Mouse (Mus musculus): ENCODE results near the gene Crip1.

Gene Crip1

DNA sequence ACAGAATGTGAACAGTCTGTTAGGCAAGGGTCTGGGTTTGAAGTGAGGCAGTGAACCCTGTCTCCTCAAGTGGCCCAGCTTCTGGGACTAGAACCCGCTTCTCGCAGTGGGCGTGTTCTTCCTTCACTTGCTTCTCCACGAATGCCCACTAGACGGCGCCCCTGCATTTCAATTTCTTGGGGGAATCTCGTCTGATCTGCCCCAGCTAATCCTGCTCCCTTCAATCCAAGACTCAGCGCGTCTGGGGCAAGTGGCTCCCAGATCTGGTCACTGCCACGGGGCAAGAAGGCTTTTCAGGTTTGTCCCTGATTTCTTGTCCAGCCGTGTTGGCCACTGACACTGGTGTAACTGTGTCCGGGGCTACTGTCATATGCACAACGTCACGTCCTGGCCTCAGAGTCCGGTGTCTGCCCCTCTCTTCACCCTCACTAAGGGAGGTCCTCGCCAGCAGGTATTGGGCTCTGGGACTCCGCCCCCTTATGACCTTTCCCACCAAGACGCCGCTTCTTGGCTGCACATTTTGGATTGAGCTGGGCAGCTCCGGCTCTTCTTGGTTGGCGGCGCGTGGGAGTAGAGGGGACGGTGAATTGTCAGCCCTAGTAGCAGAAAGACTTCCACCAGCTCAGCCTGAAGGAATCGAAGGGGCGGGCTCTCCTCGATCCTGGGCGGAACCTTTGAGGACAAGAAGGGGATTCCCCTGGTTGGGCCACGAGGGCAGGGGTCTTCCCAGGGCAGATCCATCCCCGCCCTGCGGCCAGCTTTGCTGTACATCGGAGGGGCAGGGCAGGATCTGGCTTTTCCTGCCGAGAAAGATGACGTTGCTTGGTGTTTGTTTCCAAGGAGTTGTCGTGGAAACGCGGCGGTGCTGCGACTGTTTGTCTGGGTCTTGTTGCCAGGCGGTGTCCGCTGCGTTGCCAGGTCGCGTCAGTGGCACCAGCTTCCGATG, at the start of gene Crip1:
Crip1 (plus strand) TSS at position 205 of the 946 bp plus-strand sequence.
- in situ Hi-C loops (cut with MboI, MseI): loop anchor here (5.0 kb wide), 1 partner anchor 41 kb away; the partner anchor contains the start of gene Tmem121

DNA sequence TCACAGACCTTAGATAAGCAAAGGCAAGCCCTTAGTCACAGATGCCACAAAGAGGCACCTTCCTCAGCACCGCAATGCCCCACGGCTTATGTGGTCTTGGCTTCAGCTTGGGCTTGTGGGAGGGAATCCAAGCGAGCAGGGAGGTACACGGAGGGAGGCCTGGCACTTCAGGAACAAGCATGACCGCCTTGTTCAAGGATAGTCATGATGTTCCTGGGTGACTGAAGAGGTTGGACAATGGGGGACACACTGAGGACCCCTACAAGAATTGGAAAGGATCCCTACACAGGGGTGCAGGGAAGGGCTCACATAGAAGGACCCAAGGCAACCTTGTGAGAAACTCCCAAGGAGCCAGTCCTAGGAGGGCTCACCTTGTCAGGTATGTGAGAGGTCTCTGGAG, 49.1 kb upstream of the Crip1 start:
- in situ Hi-C loops (cut with MboI, MseI): loop anchor here (5.0 kb wide), 1 partner anchor 80 kb away; no protein-coding TSS in a partner anchor

DNA sequence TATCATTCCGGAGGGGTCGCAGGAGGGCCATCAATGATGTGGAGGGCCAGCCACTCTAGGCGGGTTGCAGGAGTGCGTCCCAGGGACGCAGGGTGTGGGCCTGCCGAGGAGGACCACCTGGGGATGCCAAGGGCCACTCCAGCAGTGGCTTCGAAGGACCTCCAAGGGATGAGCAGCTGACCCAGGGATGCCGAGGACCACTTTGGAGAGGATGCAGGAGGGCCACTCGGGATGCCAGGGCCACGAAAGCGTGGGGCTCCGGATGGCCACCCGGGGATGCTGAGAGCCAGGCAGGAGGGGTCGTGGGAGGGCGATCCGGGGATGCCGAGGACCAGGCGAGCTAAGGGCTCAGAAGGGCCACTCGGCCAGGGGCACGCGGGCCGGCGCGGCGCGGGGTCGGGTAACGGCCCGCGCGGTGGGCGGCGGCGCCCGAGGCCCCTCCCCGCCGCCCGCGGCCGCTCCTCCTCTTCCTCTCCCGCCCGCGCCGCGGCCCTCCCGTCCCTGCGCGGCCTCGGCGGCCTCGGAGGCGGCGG, 48.3 kb upstream of the Crip1 start, which contains the start of gene Mta1:
Mta1 (plus strand) TSS at position 530 of the 533 bp plus-strand sequence.
- in situ Hi-C loops (cut with MboI, MseI): loop anchor here (5.0 kb wide), 1 partner anchor 81 kb away; no protein-coding TSS in a partner anchor

DNA sequence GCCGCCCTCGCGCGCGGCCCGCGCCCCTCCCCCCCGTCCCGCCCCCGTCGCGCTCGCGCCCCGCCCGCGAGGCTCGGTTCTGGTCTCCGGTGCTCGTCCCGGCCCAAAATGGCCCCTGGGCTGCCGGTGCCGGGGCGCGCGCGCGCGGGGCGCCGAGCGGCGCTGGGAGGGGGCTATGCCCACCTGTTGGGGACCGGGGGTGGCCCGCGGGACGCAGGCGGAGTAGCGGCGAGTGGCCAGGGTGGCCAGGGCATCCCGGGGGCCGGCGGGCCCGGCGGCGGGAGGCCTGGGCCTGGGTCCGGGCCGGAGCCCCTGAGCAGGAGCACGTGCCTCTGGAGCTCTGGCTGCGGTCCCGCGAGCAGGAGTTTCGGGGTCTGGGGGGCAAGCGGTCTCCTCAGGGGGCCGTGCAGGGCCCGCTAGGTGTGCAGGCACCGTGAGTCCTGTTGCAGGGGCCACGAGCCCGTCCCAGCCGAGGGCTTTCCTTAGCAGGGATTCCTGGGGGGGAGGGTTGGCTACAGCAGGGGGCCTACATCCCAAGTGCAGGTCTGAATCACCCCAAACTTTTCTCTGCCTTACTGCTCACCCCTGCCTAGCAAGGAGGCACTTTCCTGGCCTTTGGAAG, 47.5 kb upstream of the Crip1 start:
- in situ Hi-C loops (cut with MboI, MseI): loop anchor here (5.0 kb wide), 1 partner anchor 81 kb away; no protein-coding TSS in a partner anchor

DNA sequence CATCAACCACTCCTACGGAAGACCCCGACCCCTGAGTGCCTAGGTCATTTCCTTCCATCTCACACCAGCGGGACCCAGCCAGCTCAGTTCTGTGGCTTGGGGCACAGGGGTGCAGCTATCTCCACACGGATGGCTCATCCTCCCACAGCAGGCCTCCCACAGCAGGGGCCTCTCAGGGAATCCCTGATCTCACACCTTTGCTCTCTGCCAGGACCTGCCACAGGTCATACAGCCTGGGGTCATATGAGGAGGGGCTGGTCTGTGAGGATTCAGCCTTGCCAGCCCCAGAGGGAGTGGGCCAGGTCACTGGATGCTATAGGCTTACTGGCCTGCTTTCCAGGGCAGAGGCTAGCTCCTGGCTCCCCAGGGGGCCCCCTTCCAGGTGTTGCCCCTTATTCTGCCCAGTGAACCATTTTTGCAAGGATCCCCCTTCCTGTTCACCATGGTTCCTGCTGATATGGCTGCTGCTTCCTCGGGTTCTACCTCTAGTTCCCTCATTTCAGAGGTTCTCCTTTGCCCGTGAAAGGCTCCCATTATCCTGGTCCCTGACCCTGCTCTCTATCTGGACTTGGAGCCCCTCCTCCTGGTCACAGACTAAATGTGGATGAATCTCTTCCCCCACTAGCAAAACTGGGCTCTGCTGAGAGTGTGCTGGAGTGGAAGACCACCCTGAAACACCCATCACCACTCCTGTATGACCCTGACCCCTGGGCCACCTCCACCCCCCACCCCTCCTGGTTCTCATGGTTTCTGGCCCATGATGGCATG, 46.5 kb upstream of the Crip1 start:
- in situ Hi-C loops (cut with MboI, MseI): loop anchor here (5.0 kb wide), 1 partner anchor 82 kb away; no protein-coding TSS in a partner anchor

DNA sequence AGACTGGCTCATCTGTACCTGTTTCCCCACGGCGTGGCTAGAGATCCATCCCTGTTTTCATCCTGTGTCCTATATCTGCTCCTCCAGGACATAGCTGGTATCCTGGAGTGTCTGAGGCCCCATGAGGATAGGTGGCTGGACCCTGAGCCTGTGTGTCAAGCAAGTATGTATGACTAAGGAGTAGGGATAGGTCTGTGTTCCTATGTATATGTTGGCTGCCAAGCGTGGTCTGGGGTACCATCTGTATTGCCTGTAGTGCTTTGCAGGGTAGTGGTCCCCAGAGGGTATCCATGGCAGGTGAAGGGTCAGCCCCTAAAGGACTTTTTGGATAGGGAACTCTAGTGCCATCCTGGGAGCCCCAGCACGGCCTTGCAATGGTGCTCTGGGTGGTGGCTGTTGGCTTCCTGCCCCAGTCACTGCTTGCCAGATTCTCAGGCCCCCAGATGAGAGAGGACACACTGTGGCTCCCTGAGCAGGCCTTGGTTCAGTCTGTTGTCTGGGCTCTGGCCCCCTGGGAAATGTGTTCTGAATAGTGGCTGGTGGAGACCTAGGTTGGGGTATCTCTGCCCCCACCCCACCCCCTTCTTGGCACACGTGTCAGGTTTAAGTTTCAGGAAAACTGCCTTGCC, 45.6 kb upstream of the Crip1 start:
- in situ Hi-C loops (cut with MboI, MseI): no loop called here

DNA sequence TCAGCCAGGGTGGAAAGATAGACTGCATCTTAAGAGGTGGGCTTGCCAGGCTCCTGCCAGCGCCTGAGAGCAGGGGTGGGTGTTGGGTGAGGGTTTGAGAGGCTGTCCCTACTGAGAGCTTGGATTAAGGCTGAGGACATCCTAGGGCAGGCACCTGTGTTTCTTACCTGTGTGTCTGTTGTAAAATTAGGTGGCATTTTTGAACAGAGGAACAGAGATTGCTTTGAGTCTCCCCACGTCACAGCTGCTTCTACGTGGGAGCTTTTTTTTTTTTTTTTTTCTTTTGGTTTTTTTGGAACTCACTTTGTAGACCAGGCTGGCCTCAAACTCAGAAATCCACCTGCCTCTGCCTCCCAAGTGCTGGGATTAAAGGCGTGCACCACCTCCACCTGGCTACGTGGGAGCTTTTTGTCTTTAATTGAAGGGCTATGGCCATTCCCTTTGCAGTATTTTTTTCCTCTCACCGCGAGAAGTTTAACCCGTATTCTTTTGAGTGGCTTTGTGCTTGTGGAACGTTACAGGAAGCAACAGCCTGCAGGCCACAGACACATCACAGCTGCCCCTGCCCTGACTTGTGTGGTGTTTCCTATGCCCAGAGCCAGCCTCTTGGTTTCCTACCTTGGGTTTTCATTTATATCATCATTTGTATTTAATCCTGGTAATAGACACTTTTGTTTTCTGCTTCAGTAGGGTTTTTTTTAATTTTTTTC, 44.7 kb upstream of the Crip1 start:
- in situ Hi-C loops (cut with MboI, MseI): no loop called here

DNA sequence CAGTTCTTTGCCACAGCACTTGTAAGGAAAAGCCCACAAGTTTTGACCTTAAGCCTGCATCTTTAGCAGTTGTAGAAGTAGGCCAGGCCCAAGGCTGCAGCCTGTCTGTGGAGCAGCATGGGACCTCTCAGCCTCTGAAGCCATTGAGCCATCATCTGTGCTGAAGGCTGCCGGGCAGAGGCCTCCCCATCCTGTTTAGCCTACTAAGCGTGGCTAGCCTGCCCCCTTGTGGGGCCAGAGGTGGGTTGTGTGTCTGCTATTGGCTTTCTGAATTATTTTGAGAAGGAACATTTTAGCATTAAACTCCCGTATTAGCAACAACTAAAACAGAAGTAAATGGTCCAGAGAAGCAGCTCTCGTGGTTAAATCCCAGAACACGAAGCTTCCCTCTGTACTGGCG, 43.7 kb upstream of the Crip1 start:
- in situ Hi-C loops (cut with MboI, MseI): no loop called here

DNA sequence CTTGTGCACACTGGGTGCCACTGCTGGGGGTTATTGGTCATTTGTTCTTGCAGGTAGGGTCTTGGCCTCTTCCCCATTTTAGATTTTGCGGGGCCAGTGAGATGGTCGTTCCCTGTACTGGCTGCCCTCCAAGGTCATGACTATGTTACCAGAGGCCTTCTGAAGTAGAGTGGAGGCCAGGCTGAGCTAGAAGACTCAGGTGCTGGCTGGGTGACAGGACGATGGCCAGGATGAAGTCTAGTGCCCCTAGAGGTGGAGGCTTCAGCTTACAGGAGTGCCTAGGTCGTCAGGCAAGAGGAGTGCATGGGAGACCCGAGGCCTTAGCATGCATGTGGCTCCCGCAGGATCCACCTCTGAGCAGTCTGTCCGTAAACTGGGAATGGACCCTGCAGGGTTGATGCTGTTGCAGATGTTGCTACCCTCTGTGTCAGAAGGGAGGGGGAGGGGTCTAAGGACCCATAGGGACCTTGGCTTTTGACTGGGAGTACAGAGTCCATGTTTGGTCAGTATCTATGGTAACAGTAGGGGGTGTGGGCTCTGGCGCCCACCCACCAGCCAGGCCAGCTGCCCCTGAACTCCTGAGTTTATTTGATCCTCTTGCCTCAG, 42.2 kb upstream of the Crip1 start:
- in situ Hi-C loops (cut with MboI, MseI): no loop called here

DNA sequence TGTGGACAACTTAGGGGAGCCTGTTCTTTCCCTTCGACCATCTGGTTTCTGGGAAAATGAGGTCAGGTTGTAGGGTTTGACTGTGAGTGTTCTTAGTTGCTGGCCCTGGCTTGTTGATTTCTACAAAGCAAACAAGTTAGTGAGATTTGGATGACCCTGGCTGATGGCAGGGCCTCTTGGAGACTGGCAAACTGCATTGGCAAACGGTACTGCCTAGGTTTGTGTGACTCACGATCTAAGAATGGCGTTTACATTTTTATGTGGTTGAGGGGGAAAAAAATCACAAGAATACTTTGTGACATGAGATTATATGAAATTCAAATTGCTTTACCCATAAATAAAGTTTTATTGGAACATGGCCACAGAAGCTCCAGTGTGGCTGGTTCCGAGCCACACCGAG, 39.7 kb upstream of the Crip1 start:
- in situ Hi-C loops (cut with MboI, MseI): no loop called here

DNA sequence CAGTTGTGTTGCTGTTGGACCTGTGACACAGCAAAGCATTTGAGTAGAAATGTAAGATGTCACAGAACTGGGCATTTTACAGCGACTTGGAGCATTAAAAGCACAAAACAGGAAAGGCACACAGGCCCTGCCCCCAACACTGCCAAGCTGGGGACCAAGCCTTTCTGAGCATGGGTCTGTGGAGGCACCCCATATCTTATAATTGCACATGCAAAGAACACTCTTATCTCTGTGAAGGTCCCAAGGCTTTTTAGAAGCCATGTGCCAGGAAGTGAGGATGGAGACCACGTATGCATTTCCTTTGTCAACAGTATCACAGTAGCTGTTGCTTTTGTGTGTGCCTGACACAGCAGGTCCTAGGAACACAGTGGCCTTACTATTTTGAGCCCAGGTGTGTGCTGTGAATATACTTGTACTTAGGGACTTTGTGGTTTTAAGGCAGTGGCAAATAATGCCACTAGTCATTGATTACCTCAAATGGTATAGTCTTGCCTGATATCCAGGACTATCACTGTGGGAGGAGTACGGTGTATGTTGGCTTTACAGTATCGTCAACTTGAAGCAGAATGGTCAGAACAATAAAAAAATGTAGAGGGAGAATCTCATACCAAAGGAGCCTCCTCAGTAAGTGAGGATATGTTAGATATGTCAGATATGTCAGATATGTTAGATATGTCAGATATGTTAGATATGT, 38.5 kb upstream of the Crip1 start:
- in situ Hi-C loops (cut with MboI, MseI): no loop called here

DNA sequence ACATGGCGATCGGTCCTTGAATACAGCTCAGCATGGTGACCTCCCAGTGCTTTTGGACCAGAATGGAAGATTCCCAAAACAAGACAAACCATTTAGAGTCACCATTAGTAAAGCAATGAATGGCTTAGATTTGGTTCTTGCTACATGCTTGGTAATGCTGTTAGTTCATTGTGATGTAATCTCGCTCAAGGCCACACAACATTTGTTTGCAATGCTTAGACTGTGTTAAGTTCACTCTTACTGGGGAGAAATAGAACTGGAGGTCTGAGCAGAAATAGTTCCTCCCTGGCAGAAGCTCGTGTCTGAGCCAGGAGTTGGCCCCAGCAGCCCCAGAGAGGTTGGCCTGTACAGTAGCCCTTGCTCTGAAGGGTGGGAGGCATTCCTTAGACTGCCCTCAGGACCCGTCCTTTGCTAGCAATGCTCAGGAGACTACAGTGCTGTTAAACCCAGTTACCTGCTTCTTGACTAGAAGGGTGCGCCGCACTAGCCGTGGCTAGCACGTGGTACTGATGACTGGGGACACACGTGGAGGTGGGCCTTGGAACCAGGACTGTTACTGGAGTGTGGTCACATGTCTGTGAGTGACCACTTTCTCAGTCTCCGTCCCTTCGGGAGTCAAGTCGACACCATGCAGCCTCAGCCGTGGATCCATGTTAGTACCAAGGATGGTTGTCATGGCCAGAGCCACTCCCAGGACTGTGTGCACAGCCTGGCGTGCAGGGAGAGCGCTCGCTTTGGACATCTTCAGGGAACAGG, 37.4 kb upstream of the Crip1 start:
- in situ Hi-C loops (cut with MboI, MseI): no loop called here

DNA sequence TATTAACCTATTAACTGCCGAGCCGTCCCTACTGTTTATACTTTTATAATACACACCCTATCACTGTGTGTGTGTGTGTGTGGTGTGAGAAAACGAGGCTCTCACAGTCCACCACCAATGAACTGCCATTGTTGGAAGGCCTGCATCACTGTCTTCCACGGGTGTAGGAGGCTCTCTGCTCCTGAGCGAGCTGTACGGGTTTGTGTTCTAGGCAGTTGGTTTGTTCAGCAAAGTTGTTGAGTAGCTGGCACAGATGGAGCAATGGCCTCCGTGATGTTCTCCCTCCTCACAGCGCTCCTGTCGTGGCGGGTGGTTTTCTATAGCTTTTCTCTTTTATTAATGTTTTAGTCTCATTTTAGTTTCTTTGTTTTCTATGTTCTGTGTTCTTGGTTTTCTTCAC, 36.3 kb upstream of the Crip1 start:
- in situ Hi-C loops (cut with MboI, MseI): no loop called here

DNA sequence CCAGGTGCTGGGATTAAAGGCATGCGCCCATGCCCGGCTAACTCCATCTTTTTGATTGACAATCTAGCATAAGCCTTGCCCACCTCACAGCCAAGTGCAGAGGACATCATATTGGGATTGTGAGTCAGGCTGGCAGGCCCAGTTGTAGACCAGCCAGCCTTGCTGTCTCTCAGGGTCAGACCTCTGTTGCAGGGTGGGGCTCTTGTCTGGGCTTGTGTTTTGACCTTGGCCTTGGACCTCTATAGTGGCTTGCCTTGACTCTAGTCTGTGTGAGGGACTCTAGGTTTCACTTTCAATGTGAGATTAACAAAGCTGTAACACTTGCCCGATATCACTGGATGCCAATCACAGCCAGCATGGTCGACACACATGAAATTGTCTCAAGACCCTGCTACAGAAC, 32.0 kb upstream of the Crip1 start:
- in situ Hi-C loops (cut with MboI, MseI): no loop called here

DNA sequence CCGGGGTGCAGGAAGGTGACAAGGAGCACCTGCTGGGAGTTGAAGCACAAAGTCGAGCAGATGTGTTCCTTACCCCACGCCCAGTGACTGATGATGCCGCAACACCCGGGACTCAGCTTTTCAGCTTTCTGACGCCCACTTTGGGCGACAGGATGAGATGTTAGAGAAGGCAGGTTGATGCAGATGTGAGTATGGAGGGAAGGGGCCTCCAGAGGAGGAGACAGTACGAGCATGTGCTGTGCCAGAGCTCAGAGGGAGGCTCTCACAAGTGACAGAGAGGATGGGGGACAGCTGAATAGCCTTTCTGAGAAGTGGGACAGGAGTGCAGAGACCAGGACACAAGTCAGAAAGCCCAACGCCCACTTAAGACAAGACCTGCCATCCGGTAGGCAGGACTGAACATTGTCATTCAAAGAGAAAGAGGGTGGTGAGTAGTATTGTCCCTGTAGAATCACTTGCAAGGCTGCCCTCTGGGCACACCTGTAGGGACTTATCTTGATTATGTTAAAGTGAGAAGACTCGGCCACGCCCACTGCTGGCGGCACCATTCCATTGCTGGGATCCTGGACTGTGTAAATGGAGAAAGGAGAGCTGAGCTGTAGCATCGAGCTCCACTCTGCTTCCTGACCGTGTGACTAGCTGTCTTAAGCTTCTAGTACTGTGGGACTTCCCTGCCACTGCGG, 31.1 kb upstream of the Crip1 start:
- in situ Hi-C loops (cut with MboI, MseI): no loop called here

DNA sequence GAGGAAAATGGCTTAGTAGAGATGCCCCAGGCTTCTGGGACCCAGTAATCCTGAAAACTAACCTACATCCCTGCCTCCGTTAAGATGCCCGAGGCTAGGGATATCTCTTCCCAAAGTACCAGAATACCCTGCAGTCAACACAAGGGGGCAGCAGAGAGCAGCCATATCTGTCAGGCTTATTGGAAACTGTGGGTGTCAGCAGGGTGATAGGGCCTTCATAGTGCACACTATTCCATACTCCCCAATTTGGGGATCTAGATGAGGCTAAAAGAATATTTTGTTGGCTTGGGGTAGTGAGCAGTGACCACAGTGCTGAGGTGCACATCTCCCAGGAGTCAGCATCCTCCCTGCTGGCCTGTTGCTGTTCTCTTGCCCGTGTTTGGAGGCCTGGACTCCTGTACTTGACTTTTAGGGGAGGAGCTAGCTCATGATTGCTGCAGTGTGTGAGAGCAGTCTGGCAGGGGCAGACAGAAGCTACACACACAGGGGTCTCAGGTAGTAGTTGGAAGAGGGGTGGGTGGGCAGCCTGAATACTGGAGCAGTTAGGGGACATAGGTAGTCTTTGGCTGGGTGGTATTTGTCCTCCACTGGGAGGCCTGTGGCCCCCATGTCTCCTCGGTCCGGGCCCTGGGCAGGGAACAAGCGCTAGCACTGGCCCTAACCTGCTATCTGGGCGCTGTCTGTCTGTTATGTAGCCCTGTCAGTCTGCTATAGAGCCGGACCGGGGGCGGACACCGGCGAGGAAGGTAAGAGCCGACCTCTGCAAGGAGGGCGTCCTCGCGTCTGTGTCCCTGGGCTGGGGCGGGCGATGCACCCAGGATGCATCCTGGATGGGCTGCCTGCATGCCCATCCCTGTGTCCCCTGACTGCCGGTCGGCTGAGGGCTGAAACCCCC, 26.4 kb upstream of the Crip1 start:
- in situ Hi-C loops (cut with MboI, MseI): no loop called here

DNA sequence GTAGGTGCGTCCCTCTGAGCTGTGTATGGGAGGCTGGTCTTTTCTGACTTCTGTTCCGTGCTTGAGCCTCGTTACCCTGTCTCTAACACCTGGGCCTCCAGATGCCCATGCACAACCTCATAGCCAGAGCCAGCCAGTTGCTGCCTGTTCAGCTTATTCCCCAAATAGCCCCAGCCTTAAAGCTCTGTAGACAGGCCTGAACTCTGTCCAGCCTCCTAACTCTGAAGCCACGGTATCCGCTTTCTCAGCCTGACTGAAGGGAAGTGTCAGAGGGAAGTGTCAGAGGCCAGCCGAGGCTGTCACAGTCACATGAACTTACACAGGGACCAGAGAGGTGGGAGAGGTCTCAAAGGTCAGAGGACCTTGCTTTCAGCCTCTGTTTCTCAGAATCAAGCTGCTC, 21.4 kb upstream of the Crip1 start:
- in situ Hi-C loops (cut with MboI, MseI): no loop called here

Data from regulatory T cell (primary cell).